Mouse (Mus musculus) thymus, postnatal 25 days (tissue): ENCODE results near the gene Aldh3b1.
"Not testable (repeated sequence)": the region's sequence is repeated elsewhere in the genome, so short reads cannot be mapped to it uniquely, and the experiment has no call there.

Experiments
- DNase-seq: peaks from one replicate; pipeline ENCODE4 v3.0.0; 2022

The Aldh3b1 gene

DNA sequence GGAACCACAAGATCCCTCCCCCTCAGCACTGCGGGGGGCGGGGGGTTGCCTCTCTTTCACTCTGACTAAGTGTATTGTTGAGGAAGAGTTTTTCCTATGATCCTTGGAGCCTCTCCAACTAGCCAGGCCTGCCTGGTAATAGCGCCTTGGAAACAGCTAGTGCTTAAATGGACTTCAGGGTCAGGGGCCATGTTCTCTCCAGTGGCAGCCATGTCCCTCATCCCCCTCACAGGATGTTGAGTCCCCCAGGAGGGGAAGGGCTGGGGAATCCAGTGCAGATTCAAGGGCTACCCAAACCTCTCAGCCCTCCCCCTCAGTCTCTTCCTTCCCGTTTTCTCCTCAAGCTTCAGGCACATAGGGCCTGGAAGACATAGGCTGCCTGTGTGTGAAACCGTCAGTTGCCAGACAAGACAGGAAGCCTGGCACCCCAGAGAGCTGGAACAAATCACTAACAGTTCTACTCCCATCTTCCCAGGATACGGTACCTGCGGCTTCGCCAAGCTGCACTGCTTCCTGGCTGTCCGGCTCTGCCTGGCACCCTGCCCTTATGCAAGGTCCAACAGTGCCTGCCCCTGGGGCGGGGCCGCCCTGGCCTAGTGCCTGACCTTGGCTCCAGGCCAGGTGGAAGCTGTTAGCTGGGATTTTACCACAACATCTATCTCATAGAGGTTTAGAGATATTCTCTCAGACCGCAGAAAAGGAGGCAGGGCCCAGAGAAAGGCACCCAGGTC lies at the start of gene Aldh3b1:
TSS of gene Aldh3b1 (minus strand) at position 598 of the 731 bp plus-strand sequence.
- DNase-seq = no peak

DNA sequence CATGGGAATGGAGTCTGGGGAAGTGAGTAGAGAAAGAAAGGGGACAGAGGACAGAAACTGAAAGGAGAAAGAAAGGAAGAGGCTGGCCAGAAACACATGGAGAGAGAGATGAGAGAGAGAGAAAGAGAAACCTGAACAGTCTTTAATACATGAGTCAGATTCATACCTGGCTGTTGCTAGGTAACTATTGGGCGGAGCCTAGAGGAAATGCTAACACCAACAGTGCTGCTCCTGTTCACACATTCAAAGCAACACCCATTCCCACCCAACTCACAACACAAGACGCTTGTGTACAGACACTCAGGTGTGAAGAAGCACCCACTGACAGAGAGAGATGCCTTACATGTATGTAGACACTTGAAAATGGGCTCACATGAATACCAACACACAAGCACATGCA lies 46.3 kb upstream of the Aldh3b1 start:
- no peak for DNase-seq

DNA sequence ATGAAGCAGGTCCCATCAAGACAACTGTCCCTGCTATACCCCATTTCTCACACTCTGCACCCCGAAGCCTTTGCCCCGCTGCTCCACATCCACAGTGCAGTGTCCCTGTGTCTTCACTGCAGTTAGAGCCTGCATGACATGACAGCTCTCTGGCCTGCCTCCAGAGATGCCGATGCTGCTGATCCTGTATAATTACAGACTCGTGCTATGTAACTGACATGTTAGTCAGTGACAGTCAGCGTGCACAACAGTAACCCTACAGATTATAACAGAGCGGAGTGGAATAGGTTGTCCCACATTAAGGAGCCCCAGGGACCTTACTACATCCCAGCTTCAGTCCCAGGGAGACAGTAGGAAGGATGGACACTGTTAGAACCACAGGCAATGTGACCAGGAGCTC lies 45.0 kb upstream of the Aldh3b1 start:
- not testable (repeated sequence) for DNase-seq

DNA sequence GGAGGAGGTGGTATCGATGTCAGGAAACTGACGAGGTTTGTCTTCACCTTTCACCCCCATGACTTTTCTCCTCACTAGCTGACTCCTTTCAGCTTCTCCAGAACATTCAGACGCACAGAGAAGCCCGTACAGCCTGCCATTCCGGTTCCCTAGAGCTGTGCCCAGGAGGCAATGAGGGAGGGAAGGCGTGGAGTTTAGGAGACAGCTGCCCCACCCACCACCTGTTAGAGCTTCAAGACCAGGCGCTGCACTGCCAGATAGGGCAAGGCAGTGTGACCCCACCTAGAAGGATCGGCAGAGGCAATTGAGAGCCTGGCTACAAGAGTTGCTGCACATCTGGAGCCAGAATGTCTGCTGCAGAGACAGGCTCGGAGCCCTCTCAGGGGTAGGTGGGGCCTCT lies 42.6 kb upstream of the Aldh3b1 start, which contains the start of gene Aldh3b2:
TSS of gene Aldh3b2 (plus strand) at position 100 of the 400 bp plus-strand sequence.
- DNase-seq = no peak

DNA sequence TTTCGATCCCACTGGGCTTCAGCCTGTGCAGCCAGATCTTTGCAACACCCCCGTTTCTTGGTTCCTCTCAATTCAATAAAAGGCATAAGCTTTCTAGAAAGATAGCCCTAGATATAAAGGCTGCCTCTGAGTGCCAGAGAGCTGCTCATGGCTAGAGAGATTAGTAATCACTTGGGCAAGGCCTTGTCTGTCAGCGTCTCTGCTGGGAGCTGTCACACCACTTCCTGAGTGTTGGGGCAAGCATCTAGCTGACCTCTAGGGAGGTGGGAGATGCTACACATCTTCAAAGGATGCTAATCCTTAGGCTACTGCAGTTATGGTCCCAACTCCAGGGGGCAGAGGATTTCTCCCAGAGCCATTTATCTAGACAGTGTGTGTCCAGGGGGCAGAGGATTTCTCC lies 37.6 kb upstream of the Aldh3b1 start:
- DNase-seq = no peak

DNA sequence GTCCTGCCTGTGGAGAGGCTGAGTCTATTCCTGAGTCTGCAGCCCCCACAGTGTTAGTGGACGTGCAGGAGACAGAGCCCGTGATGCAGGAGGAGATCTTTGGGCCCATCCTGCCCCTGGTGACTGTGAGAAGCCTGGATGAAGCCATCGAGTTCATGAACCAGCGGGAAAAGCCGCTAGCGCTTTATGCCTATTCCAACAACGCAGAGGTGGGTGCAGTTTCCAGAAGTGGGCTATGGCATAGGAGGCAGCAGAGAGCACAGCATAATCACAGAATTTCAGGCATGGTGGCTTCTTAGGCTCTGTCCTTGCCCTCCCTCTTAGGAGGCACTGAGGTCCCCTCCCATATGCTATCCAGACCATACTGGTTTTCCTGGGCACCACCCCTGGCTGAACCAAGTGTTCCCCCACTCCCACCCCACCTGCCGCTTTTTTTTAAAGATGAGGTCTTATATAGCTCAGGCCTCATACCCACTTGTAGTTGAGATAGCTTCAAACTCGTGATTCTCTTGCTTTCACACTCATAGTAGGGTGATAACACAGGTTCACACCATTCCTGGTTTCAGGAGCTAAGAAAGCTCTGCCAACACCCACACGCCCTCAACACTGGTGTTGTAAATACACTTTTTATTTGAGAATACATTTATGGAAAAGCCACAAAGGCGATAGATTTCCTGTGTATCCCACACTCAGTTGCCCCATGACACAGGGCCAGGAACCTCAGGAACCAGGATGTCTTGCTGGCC lies 36.9 kb upstream of the Aldh3b1 start:
- no peak for DNase-seq

DNA sequence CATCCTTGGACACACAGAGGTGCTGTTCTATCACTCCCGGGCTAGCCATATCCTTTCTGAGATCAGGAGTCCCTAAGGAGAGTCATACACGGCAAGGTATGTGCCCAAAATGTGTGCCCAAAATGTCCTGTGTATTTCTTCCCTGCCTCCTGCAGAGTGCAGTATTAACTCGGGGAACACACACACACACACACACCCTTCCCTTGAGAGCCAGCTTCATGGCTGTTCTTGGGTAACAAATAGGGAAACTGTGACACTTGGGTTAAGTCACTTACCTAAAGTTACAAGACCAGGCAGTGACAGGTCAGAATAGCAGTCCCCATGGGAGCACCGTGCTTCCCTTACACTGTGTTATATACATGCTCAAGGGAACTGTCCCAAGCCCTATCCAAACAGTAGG lies 34.4 kb upstream of the Aldh3b1 start:
- DNase-seq = no peak

DNA sequence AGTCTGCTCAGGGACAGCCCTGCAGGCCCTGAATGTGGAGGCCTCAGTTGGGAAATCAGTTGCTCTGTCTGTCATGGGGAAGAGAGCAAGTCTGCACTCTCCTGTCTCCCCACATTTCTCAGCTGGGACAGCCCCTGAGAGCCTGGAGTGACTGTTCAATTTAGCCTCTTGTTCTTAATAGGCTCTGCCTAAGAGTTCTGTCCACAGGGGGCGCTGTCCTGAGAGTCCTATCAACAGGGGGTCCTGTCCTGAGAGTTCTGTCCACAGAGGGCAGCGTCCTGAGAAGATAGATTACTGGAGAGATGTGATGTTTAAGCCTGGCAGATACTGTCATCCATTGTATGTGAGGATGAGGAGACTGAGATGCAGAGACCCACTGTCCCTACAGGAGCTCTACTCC lies 32.9 kb upstream of the Aldh3b1 start:
- DNase-seq = no peak

DNA sequence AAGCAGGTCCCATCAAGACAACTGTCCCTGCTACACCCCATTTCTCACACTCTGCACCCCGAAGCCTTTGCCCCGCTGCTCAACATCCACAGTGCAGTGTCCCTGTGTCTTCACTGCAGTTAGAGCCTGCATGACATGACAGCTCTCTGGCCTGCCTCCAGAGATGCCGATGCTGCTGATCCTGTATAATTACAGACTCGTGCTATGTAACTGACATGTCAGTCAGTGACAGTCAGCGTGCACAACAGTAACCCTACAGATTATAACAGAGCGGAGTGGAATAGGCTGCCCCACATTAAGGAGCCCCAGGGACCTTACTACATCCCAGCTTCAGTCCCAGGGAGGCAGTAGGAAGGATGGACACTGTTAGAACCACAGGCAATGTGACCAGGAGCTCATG lies 32.2 kb upstream of the Aldh3b1 start:
- not testable (repeated sequence) for DNase-seq

DNA sequence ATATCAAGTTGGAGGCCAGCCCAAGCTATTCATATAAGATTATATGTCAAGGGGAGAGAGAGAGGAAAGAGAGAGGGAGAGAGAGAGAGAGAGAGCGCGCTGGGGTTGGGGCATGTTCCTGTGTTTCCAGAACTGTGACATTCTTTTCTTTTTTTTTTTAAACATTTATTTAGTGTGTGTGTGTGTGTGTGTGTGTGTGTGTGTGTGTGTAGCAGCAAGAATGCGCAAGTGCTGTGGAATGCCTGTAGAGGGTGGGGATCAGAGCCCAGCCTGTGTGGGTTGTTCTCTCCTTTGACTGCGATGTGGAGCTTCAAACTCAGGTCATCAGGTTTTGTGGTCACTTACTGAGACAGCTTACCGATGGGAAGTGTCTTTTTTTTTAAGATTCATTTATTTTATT lies 30.6 kb upstream of the Aldh3b1 start:
- no peak for DNase-seq

DNA sequence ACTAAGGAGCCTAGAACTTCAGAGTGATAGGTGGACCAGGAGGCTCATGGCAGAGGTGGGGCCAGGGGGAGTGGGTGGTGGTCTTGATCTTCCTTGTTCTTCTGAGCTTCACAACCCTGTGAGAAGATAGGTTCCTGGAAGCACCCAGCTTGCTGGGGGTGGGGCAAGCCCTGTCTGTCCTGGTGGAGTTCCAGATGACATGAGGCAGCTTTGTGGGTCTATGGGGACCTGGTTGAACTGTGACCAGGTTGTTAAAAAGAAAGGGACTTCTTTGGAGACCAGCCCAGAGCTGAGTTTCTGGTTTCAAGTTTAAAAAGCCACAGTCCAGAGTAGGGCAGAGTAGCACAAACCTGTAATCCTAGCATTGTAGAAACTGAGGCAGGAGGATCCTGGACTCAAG lies 29.4 kb upstream of the Aldh3b1 start:
- DNase-seq = no peak

DNA sequence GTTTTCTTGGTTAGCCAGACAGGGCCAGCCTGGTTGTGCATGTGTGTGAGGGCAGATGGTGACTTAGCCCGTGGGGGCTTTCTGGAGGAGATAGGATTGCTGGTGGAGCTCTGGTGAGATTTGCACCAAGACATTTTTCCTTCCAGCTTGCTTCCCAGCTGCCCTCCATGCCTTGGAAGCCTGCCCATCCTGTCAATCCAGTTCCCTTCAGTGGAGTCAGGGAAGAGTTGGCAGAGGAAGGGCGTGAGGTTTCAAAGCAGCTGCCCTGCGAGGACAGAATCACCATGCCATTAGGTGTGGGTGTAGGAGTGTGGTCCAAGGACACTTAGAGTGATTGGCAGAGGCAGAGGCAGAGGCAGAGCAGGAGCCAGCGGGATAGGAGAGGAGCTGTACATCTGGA lies 28.9 kb upstream of the Aldh3b1 start, which contains the start of gene Aldh3b3:
TSS of gene Aldh3b3 (plus strand) at position 176 of the 400 bp plus-strand sequence.
- DNase-seq = no peak

DNA sequence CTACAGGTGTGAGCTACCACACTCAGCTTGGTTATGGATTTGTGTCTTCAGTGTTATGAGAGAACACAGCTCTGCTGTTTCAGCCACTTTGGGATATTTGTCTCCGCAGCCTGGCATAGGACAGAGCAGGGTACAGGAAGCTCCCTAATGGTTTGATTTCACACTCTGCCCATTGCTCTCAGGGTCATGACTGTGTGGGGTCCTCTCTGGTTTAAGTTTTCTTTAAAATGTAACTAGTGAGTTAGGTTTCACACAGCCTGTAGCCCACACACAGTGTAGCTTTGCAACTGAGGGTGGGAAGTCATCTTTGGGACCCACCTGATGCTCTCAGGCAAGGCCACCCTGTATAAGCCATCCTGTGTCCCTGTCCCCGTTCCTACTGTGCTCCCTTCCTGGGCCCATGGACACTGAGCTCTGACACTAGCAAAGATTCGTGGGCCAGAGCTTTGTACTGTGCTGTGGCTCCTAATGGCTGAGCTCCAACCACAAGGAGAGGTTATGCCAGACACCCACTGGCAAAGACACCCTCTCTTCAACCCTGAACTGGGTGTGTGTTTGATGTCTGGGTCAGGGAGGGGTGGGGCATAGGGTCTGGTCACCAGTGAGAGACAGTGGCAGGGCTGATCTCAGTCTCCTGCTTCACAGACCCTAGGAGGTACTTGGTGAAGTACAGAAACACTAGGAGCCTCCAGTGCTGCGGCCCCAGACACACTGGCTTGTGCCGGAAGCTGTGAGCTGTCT lies 27.9 kb upstream of the Aldh3b1 start:
- not testable (repeated sequence) for DNase-seq

DNA sequence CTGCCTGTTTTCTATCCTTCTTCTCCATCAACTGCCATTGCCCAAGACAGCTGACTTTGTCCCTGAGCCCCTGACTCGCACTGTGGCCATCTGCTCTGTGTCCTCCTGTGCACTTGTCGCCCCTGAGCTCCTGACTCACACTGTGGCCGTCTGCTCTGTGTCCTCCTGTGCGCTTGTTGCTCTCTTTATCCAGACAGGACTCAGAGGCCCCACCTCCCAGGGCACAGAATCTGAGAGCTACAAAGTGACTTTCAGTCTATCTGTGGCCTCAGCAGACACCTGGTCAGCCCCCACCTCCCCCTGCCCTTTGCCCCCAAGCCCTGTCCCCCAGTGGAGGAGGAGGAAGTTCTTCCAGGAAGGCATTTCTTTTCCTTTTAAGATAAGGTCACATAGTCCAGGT lies 26.2 kb upstream of the Aldh3b1 start:
- no peak for DNase-seq

DNA sequence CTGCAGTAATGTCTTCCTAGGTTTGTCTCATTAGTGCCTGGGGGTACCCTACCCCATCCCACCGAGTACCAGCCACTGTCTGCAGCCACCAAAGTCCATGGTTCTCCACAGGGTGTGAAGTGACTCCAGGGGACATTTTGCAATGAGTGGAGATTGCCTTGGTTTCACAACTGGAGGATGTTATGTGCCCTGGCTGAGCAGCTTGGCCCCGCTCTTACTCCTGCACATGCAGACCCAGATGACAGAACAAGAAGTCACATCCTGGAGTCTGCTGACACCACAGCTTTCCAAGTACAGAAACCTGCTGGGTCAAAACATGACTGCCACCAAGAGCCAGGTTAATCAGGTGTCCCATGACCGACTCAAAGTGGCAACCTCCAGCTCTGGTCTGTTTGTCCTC lies 25.4 kb upstream of the Aldh3b1 start:
- no peak for DNase-seq

DNA sequence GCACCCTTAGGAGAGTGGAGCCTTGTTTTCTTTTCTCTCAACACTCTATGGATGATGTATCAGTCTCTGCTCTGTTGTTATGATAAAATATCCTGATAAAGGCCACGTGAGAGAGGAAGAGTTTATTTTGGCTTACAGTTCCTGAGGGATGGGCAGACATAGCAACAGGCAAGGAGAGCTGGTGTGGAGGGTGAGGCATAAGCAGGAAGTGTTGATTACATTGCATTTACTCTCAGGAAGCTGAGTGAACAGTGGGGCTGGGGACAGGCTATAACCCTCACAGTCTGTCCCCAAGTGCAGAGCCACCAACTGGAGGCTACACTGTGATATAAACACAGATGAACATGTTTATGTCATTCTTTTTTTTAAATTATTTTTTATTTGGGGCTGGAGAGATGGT lies 22.5 kb upstream of the Aldh3b1 start:
- DNase-seq = no peak

DNA sequence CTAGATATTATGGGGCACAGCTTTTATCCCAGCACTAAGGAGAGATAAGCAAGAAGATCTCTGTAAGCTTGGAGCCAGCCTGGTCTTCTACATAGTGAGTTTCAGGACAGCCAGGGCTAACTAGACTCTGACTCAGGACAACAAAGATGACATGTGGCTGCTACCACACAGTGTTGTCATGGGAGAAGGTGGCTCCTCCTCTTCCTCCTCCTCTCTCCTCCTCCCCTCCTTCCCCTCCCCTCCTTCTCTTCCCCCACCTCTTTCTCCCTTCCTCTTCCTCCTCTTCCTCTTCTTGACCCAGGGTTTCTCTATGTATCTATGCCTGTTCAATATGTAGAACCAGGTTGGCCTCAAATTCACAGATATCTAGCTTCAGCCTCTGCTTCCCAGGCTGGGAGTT lies 21.9 kb upstream of the Aldh3b1 start:
- DNase-seq = no peak

DNA sequence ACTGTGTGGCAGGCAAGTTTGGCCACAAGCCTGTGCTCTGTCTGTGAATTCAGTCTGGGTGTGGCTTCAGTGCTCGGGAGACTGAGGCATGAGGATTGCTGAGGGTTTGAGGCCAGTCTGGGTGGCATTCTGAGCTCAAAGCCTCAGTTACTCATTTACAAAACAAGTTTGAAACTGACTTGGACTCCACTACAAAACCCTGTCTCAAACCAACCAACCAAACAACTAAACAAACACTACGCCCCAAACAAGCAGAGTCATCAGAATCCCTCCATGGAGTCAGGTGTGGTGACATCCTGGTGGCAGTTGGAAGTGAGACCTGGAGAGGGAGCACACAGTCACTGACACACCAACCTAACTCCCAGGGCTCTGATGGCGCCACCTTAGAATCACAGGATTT lies 20.7 kb upstream of the Aldh3b1 start:
- DNase-seq = no peak

DNA sequence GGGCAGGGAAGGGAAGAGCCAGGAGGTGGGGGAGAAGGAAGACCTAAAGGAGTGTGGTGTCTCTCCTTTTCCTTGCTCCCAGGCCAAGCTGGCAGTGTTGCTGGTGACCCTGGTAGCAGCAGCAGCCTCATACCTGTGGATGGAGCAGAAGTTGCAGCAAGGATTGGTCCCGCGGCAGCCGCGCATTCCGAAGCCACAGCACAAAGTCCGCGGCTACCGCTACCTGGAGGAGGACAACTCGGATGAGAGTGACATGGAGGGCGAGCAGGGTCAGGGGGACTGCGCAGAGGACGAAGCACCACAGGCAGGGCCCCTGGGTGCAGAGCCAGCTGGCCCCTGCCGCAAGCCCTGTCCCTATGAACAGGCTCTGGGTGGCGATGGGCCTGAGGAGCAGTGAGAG lies 18.9 kb upstream of the Aldh3b1 start:
- no peak for DNase-seq

DNA sequence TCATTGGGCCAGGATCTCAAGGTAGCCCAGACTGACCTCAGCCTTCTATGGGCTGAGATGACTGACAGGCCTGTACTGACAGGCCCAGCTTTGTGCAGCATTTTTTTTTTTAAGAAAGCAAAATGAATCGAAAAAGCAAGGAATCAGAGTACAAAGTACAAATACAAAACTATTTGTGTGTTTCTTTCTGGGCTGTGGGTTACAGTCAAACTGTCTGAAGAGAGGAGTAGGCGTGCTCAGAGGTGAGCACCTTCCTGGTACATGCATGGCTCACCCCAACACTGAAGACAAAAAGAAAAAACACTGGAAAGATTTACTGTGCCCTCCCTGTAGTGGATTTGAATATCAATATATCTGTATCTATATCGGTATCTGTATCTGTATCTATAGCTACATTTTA lies 18.2 kb upstream of the Aldh3b1 start:
- no peak for DNase-seq

DNA sequence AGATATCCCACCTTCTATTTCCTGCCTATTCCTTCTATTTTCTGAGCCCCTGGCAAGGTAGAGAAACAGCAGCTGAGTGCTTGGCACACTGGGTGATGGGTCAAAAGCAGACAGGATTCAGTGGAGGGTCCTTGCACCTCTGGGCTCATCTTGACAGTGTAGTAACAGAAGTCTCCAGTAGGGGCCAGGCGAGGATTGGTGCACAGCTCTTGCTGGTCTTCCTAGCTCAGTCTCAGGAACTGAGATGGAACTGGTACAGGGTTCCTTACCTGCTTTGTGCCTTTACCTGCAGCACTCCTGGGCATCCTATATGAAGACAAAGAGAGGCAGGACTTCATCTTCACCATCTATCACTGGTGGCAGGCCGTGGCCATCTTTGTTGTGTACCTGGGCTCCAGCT lies 17.1 kb upstream of the Aldh3b1 start:
- peak; percentile 79 for DNase-seq

DNA sequence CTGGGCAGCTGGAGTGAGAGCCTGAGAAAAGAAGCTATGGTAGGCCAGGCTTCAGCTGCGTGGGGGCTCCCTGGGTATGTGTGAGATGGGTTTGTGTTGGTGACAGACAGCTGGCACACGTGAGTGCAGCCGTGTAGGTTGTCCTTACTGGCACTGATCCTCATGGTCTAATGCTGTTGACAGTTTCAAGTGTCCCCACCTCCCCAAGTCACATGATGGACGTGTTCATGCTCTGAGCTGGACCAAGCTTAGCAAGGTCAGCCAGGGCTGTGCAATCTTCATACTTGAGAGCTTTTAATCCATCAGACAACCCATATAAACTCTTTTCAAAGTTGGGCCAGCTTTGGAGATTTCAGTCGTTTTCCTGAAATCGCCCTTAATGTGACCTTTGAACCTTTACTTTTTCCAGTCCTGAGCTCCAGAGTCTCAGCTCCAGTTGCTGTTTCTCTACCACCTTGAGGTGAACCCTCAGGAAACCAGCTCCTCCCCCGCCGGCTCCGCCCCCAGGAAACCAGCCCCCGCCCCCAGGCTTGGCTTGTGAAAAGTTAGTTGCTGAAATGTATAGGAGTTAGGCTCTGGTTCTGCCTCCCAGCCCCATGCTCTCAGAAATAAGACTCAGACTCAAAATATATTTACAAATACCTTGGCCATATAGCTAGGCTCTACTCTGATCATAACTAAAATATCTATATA lies 16.4 kb upstream of the Aldh3b1 start:
- peak; percentile 78 for DNase-seq
